Mouse (Mus musculus) embryo, embryonic 10.5 days (tissue): ENCODE results near the gene Rsph9.

Experiments used
- DNase-seq: peaks from one replicate; pipeline ENCODE4 v3.0.0-alpha.2; 2015; ENCODE audit warnings: low spot score

Rsph9 gene

DNA sequence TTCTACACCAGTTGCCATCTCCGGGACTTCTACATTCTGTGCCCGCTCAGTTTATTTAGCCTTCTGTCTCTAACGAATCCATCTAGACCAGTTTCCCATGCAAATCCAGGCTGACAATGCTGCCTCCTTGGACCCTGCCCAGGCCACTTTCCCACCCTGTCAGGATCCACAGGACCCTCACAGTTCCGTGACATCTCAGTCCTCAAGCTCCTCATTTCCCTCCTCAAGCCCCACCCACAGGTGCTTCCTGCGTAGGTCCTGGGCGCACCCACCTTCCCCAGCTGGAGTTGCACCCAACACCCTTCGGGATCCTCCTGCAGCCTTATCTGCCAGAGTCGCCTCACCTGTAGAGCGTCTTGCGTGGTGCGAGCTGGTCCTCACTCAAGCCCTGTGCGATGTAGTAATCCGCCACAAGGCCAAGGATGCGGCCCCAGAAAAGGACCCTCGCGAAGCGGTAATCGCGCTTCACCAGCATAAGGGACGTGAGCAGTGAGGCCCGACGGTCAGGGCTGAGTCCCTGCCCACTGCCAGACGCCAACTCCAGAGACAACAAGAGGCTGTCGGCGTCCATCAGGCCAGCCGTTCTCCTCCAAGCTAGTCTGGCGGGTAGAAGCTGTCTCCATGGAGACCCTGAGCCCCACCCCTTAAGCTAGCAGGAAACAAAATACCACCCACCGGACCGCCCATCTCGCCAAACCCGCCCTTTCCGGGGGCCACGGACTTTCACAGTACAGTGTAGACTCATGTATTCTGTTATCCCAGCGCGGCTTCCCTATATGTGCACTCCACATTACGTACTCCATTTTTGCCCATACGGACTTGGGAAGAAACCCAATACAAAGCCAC, at the start of gene Rsph9:
TSS of gene Rsph9 (minus strand) at position 639 of the 846 bp plus-strand sequence.
- DNase-seq = peak; percentile 90

DNA sequence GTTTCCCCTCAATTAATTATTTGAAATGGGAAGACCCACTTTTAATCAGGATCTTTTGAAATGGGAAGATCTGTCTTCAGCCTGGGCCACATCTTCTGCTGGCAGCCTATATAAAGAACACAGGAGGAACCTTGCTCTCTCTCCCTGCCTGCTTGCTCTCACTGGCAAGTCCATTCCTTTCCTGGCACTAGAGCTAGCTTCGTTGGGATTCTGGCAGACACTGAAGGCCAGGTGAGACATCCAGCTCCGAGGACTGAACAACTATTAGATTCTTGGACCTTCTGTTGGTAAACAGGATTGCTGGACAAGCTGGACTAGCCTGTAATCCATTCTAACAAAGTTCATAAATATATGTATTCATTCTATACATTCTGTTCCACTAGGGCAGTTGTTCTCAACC, 44.8 kb upstream of the Rsph9 start:
- no peak for DNase-seq

DNA sequence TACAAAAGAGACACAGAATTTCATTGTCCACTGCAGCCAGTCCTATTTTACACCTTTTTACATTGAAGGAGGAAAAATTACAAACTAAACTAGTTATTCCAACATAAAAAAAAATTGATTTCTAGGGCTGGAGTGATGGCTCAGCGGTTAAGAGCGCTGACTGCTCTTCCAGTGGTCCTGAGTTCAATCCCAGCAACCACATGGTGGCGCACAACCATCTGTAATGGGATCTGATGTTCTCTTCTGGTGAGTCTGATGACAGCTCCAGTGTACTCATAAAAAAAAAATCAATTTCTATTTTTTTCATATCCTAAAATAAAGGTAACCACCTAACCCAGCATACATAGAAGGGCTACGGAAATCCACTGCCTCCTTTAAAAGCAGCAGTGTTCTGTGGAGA, 38.3 kb upstream of the Rsph9 start:
- DNase-seq = no peak

DNA sequence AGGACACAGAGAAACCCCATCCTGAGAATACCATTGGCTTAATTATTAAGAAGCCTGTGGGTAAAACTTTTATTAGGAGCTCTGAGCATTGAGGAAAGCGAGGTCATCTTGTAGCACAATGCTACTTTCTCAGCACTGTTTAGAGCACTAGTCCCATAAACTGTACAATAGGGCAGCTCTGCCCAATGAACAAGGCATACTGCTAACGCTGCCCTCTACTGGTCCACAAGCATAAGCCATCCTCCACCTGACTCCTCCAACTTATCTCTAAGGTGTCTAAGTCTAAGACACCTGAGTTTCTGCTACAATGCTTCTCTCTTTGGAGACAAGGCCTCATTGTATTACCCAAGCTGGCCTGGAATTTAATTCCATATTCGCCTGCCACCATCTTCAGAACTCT, 26.5 kb upstream of the Rsph9 start:
- DNase-seq = peak; percentile 63

DNA sequence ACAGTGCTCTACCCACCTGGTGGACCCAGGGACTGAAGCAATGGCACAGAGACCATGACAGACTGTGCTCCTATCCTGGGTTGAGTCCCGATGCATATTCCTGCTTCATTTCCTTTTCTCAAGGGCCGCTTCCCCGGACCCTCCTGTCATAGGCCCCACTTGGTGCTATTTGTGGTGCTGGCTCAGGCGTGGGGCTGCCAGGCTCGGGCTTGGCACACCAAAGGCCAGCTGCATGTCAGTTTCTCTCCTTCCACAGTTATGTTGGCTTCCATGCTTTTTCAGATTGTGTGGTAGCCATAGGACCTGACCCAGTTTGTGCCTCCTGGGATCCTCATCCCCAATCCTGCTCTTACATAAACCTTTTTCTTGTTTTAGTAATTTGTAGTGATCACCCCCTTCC, 24.8 kb upstream of the Rsph9 start:
- DNase-seq = no peak

DNA sequence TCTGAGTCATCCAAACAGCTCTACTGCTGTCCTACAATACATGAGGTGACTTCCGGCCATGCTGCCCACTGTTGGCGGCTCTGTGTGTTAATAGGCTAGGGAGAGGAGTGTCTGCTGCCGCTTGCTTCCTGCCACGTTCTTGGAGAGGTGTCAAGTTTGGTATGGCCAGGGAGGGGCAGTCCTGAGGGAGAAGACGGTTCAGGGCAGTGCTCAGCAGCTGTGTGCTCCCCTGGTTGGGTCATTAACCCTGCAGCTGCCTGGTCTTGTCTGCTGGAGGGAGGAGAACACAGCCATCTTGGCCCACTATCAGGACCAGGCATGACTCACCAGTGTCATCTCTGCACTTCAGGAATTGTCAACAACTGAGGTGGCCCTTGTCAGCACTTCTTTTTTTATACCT, 24.3 kb upstream of the Rsph9 start:
- DNase-seq = no peak

DNA sequence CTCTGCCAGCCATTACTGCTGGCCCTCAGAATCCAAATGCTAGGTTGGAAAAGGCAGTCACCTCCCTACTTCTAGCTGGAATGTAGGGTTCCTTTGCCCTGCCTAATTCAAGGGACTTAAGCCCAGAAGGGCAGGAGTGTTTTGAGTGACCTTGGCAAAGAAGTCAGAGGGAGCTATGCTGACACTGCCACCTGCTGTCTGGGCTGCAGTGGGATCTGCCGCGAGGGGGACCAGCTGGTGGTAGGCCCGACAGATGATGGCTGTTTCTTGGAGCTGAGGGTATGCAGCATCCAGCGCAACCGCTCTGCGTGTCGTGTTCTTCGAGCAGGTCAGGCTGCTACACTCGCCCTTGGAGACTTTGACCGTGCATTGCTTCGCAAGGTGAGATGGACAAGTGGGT, 23.0 kb upstream of the Rsph9 start:
- DNase-seq = no peak

DNA sequence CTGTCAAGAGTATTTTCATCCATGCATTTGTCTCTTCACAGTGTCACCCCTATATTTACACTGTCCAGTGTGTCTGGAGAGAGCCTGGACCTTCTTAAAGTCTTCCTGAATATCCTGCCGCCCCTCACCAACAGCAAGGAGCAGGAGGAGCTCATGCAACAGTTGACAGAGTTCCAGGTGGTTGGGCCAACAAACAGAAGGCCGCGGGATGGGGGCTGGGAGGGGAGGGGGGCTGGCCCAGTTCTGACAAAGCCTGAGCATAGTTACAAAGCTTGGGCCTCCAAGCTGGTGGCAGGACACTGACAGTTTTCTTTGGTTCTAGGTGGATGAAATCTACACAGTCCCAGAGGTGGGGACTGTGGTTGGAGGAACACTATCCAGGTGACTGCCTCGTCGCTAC, 22.3 kb upstream of the Rsph9 start:
- no peak for DNase-seq

DNA sequence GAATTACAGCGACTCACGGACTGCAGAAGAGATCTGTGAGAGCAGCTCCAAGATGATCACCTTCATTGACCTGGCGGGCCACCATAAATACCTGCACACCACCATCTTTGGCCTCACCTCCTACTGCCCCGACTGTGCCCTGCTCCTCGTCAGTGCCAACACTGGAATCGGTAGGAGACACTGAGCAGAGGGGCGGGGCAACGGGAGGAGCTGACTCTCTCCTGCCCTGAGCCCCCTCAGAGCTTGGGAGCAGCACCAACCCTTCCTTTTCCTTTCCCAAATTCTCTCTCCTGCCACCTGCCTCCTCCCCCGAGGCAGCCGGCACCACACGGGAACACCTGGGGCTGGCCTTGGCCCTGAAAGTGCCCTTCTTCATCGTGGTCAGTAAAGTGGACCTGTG, 21.4 kb upstream of the Rsph9 start:
- DNase-seq = no peak

DNA sequence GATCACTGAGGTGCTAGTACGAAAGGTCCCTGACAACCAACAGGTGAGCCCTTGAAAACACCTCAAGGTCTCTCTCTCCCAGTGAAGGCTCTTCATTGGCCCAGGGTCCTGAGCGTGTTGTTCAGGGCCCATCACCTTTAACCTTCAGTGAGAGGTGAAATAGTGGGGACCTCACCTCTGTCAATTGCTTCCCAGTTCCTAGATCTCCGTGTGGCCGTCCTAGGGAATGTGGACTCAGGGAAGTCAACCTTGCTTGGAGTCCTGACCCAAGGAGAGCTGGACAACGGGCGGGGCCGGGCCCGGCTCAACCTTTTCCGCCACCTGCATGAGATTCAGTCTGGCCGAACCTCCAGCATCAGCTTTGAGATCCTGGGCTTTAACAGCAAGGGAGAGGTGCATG, 20.8 kb upstream of the Rsph9 start:
- no peak for DNase-seq

DNA sequence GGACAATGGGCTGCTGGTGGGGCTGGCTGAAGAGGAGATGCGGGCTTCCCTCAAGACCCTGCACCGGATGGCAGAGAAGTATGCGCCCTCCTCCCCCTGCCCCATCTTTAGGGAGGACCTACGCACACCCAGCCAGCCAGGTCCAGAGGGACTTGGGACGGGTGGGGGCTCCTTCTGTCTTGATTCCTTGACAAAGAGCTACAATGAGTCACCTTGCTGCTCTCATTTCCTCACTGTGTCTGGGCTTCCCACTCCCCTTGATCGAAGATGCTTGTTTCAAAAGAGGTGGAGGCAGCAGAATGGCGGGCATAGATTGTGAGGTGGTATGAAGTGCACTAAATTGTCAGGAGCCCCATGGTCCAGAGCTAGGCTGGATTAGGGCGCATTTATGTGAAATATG, 20.3 kb upstream of the Rsph9 start:
- no peak for DNase-seq

DNA sequence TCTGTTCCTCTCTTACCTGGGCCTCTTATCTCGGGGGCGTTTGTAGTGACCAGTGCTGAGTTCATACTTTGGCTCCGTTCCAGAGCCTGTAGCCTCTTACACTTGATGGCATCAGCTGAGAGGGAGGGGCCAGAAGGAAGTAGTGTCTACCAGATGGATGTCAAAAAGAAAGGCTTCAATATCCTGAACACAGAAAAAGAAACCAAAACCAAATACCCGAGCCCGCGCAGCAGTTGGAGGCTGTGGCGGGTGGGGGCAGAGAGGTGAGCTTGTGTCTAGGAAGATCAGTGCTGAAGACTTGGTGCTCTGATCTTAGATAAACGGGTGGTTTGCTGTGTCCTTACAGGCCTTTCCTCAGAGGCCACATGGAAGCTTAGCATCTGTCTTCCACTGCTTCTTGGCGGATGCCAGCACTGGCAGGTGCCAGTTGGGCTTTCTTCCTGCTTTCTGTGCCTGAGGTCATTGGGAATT, 19.0 kb upstream of the Rsph9 start:
- DNase-seq = no peak

DNA sequence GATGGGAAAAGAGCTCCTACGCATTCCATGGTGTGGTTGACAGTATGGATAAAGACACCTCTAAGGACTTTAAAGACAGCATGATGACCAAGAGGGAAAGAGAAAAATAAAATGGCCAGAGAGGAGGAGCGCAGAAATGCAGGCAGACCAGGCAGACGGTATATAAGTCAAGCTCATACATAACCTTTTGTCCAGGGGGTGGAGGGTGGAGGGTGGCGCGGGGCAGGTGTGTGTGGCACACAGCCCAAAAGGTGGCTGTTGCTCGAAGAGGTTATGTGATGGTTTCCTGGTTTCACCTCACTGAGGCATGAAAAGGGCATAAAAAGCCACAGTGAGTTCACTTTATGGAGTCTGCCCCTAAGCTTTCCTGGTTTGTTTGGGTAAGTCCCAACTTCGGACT, 18.5 kb upstream of the Rsph9 start:
- DNase-seq = no peak

DNA sequence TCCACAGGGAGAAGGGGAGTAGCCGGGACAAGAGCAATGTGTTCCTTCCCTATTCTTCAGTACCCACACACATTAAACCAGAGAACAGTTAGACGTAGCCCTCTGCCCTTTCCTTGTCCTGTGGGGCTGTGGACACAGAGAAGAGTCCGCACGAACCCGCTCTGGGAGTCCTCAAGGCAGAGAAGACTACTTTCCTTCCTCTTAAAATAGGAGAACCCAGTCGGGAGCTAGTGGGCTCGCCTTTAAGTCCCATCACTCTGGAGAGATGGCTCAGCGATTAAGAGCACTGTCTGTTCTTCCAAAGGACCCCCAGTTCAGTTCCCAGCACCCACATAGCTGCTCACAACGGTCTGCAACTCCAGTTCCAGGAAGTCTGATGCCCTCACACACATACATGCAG, 17.7 kb upstream of the Rsph9 start:
- DNase-seq = no peak

DNA sequence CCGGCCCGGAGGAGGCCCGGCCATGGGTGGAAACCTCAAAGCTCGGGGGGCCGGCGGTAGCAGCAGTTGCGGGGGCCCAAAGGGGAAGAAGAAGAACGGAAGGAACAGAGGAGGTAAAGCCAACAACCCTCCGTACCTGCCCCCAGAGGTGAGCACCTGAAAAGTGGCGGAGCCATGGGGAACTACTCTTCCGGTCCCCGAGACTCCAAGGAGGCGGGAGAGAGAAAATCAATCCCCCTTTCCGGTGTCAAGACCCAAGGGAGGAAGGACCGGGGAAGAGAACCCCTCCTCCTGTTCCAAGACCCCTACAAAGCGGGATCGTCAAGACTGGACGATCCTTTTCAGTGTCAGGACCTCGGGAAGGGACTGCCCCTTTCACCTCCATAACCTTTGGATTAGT, 17.2 kb upstream of the Rsph9 start:
- DNase-seq = peak; percentile 71

DNA sequence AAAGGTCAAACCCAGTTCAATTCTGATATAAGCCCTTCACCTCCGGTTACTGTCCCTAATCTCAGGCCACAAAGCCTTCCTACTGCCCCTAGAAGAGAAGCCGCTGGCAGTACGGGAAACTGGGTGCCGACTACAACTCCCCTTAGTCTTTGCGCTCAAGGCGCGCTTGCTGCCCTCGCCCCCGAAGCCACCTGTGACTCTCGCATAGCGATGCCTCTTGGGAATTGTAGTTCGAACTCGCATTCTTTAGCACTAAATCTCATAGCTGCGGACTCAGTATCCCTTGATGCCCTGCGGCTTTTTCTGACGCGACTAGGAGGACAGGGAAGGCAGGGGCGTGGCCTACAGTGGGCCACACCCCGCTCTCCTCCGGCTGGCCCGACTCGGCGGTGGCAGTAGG, 16.7 kb upstream of the Rsph9 start, which contains the start of gene Gtpbp2:
TSS of gene Gtpbp2 (plus strand) at position 347 of the 400 bp plus-strand sequence.
- DNase-seq = peak; percentile 100

DNA sequence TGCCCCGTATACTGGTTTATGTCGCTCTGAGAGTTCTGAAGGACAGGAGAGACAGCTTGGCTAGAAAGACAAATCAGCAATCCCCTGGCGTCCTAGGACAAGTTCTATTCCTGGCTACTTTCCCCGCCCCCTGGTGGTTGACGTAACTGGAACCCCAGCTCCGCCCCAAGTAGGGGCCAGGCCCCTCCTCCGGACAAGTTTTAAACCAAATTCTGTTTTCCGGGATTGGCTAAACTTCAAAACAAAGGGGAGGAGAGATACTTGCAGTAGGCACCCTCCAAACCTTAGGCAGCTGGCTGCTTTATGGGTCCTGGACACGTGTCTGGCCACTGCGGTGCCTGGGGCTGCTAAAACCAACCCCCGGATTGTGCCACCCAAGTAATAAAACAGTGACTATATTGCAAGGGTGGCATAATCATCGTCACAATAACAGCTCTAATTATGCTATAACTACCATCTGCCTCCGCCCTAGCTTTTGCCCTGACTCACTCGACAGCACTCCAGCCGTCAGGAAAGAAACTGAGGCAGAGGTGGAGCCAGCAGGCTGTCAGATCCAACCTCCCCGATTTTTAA, 16.2 kb upstream of the Rsph9 start:
- DNase-seq = peak; percentile 95

DNA sequence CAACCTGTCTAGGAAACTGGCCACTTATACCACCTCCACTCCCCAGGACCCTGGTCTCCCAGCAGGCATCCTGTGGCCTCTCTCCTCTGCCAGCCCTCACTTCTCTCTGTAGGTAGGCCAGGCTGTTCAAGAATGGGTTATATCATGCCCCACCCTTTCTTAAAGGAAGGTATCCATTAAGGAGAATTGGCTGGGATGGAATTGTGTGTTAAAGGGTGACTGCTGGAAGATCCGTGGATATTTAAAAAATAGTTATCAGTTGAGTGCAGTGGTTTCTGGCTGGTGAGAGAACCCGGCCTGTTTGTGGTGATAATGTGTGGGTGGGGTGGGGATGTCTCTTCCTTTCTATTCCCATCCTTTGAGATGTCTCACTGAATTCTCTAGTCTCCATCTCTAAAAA, 15.2 kb upstream of the Rsph9 start:
- no peak for DNase-seq

DNA sequence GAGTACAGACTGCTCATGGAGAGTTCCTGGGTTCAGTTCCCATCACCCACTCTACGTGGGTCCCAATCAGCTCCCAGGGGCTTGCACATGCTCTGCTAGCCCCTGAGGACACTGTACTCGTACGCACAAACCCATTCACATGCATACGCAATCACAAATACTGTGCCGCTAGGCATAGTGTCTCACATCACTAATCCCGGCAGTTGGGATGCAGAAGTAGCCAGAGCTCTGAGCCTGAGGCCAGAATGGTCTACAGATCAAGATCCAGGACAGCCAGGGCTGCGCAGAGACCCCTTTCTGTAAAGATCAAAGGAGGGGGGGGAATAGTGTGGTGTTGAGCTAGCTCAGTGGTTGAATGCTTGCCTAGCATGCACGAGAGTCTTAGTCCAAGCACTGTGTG, 13.1 kb upstream of the Rsph9 start:
- DNase-seq = no peak

DNA sequence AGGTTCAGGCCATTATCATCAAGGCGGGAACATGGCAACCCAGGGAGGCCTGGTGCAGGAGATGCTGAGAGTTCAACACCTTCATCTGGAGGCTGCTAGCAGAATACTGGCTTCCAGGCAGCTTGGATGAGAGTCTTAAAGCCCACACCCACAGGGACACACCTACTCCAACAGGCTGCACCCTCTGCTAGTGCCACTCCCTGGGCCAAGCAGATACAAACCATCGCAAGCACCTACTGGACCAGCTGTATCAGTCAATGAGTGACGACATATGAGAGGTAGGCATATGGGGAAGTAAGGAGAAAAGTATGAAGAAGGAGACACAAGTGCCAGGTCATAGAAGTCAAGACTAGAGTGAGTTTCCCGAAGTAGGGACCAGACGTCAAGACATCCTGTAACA, 12.7 kb upstream of the Rsph9 start:
- DNase-seq = no peak

DNA sequence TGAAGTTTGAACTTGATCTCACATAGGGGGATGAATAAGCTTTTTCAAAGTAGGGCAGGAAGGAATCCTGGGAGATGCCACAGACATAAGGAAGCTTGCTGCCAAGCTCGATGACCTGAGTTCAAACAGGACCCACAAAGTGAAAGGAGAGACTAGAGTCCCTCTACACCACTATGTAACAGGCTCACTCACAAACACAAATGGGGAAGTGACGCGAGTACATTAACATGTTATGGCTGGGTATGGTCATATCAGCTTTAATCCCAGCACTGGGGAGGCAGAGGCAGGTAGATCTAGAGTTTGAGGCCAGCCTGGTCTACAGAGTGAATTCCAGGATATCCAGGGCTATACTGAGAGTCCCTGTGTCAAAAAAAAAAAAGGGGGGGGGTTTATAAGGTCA, 10.3 kb upstream of the Rsph9 start:
- DNase-seq = no peak

DNA sequence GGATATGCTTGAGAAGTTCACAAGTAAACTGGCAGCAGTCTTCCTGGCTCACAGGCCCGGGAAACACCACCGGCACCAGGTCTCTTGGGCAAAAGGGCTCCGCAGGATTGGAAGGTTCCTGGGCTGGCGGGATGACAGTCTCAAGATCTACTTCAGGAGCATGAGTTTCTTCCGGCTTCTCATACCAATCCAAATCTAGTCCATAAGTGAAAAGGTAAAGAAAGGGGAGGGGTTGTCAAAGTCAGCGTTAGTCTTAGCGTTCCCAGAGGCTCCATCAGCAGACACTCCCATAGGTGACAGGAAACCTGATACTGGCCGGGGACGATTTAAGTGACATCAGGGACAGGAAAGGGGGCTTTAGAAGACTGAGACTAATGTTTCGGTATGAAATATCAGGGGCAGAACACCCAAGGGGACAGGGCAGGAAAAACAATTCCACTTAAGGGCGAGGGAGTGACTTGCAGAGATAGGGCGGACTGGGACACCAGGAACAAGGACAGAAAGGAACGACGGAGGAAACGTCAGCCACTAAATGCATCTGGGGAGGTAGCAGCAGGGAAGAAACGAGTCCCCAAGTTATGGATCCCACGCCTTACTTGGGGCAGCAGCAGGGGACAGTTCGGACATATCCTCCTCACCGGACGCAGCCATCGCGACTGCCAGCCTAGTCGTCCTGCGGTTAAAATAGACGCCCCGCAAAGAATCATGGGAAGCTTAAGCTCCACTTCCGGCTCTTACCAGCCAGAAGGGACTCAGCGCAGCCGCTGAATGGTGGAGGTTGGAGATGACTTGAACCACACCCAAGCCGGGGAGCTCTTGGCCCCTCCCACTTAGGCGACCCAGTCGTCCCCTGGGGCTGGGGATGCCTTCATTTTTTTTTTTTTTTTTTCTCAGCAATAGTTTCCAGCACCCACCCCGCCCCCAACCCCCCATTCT, 9.1 kb upstream of the Rsph9 start, which contains the start of gene Mad2l1bp:
TSS of gene Mad2l1bp (minus strand) at position 707 of the 936 bp plus-strand sequence.
- DNase-seq = peak; percentile 96

DNA sequence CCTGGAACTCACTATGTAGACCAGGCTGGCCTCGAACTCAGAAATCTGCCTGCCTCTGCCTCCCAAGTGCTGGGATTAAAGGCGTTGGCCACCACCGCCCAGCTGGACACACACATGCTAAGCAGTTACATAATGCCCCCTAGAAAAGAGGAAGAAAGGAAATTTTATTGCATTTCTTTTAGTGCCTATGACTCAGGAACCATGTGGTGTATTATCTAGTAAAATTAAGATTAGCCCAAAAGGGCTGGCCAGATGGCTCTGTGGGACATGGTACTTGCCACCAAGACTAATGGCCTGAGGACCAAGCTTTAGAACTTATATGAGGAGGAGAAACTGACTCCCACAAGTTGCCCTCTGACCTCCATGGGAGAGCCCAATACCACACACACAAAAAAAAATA, 4.1 kb downstream of the Rsph9 start:
- no peak for DNase-seq
